Mouse (Mus musculus) fibroblast of lung, adult 2 months (primary cell): ENCODE results near the gene Numb.

Experiments used
- DNase-seq: peaks from one replicate; pipeline ENCODE4 v3.0.0-alpha.2; 2011; ENCODE audit warnings: low read depth

The Numb gene

DNA sequence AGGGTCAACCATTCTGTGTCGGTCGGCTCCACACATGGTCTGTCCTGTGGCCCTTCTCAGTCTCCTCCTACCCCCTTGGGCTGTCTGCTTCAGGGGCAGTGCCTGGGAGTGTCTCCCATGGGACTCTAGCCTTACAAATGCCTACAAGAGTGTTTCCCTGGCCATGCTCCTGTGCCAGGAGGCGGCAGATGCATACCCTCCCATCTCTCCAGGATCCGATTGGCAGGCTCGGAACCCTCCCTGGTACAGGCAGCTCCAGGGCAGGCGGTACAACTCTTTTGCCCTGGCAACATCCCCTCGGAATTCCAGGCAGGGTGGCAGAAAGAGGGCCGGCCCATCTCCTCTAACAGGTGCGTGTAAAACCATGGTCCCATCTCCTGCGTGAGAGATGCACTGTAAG lies 139.1 kb downstream of the Numb start:
- no peak for DNase-seq

DNA sequence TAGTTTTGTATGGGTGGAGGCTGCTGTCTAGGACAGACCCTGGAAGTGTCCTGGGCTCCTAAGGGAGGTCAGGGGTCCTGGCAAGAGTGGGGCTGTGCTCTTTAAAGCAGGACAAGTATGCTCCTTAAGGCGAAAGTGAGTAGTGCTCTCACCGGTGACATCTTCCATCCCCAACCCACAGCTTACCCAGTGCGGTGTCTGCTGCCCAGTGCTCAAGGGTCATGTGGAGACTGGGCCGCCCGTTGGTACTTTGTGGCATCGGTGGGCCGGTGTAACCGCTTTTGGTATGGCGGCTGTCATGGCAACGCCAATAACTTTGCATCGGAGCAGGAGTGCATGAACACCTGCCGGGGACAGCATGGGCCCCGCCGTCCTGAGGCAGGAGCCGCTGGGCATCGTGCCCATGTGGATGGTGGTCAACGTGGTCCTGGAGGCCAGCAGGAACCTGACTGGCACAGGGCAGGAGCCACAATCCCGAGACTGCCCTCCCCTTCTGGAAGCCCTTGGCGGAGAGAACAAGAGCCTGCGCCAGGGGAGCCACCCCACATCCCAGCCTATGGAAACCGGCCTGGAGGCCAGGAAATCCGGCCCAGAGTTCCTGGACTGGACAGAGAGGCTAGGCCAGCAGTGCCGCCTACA lies 140.0 kb downstream of the Numb start:
- DNase-seq, result no peak

DNA sequence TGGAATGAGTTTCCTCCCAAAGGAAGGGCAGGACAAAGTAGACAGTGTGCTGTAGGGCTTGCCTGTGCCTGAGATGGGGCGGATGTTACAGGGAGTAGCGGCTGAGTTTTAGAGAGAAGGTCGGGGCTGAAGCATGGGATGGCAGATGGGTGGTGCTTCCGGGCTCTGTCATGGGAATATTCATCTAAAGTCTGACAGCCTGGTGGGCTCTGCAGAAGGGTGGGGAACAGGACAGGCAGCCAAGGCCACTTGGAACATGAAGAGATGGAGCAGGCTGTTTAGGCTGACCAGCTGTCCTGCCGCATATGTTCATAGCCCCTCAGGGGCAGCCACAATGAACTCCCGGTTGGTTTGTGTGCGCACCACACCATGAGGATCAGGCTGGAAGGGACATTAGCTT lies 140.5 kb downstream of the Numb start:
- DNase-seq, result no peak

DNA sequence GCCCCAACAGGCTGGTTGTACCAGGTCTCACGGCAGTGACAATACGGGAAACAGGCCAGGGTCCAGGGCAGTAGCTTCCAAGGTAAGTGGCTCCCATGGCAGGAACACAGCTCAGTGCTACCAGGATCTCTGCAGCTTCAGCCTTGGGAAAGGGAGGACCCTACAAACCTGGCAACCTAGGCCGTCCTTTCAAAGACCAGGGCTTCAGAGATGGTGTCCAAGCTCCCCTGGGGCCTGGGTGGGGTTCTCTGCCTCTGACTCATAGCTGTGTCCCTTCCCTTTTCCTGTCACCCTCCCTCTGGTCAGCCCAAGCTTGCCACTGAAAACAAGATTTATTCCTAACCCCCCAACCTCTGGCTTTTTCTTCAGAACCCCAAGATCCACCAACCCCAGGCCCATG lies 141.6 kb downstream of the Numb start:
- no peak for DNase-seq

DNA sequence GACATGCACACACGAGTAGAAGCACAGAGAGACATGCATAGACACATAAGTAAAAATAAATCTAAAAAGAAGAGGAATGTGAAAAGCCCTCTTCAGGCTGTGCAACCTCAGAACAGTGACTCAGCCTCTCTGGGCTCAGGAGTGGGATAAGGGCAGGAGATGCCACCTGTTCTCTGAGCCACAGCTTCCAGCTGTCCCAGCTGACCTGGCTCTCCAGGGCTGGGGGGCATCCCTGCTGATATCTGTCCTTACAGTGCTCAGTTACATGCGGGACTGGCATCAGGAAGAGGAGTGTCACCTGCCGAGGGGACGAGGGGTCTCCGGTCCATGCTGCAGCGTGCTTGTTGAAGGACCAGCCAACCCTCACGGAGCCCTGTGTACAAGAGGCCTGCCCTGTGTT lies 145.0 kb downstream of the Numb start:
- DNase-seq, result no peak

DNA sequence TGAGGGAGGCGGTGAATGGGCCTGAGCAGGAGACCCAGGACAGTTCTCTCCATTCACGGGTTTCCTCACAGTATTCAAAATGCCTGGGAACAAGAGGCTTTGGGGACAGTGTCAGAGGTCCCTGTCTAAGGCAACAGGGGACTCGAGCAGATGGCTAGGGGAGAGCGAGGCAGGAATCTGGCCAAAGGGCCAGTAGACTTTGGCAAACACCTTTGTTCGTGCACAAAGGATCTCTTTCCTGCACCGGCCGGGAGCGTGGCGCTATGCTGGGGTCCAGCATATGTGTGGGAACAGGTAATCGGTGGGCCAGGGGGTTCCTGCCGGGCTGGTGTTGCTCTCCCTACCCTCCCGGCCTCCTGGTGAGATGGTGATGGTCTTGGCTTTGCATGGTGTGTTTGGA lies 146.1 kb downstream of the Numb start:
- DNase-seq, result no peak

DNA sequence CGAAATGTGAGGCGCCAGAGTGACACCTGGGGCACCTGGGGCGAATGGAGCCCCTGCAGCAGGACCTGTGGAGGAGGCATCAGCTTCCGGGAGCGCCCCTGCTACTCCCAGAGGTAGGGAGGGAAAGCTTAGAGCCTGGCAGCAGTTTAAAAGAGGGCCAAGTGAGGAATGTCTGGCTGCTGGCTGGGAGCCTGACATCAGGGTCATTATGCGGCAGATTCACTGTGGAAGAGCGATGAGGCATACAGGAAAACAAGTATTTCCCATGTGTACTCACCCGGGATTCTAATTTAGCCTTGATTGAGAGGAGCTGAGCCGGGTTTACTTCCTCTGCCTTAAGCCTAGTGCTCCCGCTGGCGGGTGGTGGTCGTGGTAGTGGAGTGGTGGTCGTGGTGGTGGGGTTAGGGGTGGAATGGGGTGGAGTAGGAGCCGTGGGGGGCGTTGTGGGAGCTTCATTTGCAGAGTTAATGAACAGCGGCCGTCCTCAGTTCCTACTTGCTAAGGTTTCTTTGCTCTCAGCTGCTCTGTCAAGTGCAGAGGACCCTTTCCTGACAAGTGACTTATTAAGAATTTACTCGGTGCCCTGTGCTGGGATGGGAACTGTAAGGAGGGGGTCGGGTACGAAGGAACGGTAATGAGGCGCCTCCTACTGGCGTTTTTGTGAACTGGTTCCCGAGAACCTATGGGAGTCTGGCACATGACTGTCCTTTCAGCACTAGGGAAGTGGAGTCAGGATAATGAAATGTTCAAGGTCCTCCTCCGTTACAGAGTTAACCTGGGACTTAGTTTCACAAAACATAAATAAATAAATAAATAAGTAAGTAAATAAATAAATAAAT lies 151.1 kb downstream of the Numb start:
- DNase-seq, result peak; percentile 30

DNA sequence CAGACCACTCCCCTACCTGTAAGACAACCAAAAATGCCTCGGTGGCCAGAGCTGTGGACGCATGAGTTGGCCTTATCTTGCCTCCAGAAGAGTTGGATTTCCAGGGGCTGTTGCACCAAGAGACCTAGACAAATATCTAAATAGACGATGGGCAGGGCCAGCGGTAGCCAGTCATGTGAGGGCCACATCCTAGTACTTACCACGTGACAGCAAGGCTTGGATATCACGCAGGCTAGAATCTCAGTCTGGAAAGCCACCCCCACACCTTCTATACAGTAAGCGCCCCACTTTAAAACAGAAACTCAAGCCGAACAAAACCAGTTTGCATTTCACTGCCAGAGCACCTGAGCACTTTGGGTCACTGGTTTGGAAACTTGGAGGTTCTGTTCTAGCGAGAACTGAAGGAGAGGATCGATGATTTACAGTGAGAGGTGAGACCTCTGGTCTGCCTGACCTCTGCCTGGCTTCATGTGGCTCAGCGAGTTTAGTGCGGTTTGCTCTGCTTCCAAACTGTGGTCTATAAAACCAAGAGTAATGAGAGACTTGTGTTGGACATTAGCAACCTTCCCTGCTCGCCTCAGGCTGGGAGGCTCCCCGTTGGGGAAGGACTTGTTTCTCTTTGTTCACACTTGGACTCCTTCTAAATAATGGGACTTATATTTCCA lies 153.4 kb downstream of the Numb start:
- no peak for DNase-seq

DNA sequence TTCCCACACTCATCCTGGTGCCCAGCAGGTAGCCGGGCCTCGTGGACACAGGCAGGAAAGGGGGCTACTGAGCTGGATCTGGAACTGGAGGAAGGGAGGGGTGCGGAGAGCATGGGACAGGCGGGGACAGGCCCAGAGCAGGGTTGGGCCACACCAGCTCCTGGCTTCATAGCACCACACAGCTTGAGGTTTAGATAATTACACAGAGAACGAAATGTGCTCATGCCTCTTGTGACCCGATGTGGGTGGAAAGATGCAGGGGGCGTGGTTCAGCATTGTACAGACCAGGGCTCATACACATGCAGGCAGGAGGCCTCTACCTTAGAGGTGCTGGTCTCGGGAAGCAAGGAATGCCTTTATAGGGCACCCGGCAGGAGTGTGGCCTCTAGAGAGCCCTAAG lies 153.9 kb downstream of the Numb start:
- no peak for DNase-seq

DNA sequence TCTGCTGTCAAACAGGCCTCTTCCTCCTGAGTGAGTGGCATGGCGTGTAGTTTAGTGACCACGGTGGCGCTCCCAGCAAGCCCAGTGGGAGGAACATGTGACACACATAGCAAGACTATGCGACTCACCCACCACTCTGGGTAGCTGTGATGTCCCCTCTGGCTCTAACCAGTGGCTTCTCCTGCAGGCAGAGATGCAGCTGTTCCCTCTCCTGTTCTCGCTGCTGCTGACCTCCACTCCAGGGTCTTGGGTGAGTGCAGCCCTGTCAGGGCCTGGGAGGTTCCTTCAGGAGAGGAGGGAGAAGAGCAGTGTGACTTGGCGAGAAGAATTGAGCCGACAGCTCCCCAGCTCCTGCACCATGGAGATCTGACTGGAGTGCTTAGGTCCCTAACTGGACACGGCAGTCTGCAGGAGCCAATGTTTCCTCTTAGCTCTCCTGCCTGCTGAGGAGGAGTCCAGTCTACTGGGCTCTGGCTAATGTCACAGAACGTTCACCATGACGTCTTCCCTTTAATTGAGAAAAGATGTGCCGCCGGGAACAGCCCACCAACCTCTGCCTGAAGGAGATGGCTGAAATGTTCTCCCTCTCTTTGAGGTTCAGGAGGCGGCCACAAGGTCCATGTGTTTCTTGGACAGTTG lies 155.7 kb downstream of the Numb start:
- DNase-seq, result no peak

DNA sequence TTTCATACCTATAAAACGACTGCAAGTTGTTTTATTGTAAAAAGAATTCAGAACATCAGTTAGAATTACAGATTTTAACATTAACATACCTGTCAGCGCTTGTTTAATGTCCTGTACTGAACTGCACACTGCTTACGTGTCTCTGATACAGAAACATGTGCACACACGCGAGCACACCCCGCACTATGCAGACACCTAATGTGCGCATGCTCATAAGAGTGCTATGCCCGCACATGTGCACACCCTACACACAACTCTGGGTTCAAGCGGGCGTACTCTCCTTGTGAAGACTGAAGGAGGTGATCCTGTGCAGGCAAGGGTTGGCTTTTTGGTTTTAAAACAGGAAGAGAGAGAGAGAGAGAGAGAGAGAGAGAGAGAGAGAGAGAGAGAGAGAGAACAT lies 157.2 kb downstream of the Numb start:
- no peak for DNase-seq

DNA sequence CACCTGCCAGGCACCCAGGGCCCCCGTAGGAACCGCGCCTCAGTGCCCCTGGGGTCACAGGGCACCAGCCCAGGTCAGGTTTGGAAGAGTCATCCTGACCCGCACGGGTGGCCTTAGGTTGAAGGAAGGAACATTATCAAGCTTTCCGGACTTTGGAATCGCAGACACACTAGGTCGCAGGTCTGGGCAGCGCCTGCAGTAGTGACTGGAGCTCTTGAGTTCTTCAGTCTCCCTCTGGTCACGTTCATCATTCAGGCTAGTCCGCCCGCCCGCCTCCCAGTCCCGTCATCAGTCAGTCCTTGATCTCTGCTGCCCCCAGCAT lies 157.7 kb downstream of the Numb start:
- DNase-seq, result no peak

DNA sequence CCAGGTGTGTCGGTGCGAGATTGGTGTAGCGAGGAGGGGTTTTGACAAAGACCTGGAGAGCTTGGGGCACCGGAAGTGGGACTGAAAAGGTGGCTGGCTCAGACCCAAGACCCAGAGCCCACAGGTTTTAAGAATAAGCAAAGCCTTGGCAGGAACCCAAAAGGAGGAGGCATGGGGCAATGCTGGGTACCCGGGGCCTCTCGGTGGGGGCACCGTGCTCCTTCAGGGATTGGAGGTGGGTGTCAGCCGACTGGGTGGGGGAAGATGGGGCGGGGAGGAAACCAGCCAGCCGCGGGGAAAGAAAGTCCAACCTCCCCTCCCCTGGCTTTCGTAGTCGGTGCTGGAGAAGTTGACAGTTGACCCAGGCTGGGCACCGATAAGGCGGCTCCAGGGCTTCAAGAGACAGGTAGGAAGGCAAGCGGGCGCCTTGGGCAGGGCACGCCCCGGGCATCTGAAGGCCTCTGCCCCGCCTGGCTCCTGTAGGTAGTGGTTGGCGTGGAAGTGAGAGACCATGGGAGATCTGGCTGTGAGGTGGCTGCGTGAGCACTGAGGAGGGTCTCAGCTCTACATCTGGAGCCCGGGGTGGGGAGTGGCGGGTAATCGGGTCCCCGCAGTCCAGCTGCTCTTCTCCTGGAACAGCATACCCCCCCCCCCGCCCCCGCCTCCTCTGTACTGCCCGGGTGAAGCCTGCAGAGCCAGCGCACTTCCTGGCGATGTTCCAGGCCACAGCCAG lies 158.3 kb downstream of the Numb start, which contains the start of gene Papln:
Gene Papln (plus strand): TSS at position 324 of the 733 bp plus-strand sequence.
- DNase-seq, result no peak

DNA sequence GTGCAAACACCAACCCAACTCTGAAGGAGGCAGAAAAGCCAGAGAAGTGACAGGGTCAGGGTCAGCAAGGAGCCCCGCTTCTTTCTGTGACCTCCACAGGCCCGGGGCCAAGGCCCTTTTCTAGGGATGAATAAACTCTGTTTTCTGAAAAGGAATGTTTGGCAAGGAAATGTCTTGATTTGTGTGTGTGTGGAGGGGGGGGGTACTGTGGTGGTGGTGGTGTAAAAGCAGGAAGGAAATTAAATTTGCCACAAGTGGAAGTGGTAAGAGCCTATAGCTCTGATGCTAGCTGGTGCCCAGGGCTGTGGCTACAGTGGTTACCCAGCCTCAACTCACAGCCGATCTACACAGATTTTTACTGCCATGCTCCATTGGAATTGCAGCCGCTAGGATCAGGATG lies 159.0 kb downstream of the Numb start:
- DNase-seq, result no peak

DNA sequence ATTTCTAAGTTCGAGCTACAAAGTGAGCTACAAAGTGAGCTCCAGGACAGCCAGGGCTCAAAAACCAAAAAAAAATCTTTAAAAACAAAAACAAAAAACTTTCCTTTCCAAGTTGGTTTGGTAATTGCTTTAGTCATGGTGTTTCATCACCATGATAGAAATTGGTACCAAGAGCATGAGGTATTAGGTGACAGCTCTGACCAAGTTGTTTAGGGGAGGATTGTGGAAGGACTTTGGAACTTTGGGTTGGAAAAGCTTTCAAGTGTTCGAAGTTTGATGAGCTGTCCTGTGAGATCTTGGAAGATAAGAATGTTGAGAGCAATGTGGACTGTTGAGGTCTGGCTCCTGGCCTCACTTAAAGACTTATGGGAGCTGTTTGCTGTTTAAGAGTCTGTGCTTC lies 161.5 kb downstream of the Numb start:
- DNase-seq, result no peak

DNA sequence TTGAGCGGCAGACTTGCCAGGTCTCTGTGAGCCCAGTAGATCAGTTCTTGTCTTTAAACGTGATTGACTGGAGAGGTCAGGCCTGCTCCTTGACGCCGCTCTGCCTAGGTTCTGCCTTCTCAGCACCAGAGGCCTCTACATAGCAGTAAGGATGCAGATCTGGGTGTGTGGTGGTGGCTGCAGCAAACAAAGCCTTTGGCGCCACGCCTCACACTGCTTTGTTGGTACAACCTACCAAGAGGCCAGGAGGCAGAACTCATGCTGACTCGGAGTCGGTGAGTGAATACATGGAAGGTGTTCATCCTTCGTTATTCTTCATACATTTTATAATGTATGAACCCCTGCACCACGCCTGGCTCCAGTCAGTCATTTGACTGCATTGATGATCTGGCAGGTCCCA lies 163.0 kb downstream of the Numb start:
- no peak for DNase-seq

DNA sequence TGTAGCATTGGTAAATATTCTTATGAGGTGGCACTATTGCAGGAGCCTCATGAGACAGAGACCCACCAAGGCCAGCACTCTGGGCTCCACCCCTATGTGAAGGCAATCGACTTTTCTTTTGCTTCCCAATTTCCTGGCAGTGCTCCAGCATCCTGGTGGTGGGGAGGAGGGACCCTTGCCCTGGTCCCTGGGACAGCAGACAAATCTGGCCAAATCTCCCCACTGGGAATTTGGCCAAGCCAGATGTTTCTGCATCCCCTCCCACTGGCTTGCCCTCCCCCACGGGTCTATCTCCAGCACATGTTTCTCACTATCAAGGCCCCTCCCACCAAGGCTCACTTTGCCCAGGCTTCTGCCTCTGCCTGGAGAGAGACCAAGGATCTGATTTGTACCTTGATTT lies 169.2 kb downstream of the Numb start:
- DNase-seq, result no peak

DNA sequence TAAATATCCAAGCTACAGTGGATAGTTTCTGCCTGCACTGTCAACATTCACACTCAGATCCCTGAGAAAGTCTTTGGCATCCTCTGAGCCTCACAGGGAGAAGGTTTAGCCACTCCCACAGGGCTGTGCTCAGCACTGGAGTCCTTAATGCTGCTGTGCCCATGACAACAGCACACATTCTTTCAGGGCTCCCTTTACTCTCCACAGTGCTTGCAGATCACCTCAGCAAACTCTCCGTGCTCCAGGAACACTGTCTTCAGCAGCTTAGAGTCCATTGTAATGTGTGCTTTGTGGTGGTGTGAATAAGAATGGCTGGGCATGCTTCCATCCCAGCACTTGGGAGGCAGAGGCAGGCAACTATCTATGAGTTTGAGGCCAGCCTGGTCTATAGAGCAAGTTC lies 172.5 kb downstream of the Numb start:
- no peak for DNase-seq
